Mouse (Mus musculus): ENCODE measurements around the gene Atrnl1.

DNA sequence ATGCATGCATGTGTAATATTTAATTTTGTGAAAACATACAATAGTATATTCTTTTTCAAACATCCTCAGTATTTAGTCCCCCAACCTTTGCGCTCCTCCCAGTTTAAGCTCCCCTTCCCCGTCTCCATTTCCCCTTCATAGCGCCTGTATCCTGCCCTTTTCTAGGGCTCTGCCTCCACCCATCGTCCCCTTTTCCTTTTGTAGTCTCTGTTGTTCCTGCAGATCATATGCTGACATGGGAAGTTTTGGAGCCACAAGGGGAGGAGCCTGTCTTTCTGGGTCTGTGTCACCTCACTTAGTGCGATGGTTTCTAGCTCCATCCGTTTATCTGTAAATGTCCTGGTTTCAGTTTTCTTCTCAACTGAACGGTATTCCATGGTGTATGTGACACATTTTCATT lies 435.8 kb downstream of the Atrnl1 start:
- TF ChIP-seq CTCF (IDR thresholded peaks at IDR 0.05; ENCODE audit: insufficient read depth, low read depth, low read length) (no peak), POLR2A (IDR thresholded peaks at IDR 0.05; ENCODE audit: insufficient read depth, low read depth, low read length) (no peak)
